Mouse (Mus musculus): ENCODE data around the gene Asb11. TPM values are rescaled to one million over a fixed set of nuclear protein-coding genes. Genes with fewer than 3 reads are reported as not detected.

The Asb11 gene
- polyA plus RNA-seq, 1 experiment from 2014 or later: 63.3 TPM

DNA sequence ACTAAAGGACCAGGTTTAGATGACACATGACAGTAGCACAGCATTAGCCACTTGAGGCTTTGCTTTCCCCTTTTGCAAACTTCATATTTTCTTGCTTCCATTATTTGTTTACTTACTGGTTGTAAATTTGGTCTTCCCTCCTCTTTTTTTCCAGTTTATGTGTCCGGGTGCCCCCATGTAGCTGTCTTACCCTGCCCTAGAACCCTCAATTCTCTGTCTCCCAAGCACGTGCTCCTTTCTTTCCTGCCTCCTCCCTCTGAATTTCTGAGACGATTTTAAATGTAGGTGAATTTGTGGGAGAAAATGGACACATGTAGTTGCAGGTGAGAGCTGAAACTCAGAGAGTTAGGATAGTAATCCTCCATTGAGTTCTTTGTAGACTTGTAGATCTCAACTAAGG is 16.3 kb upstream of the Asb11 start:
- Histone ChIP-seq H3K4me1 (replicated peaks) (peaks cover 7% of the 10 kb centered on the region), H3K9me3 (replicated peaks) (no peaks in the 10 kb centered on the region), H3K27me3 (no peaks in the 10 kb centered on the region), H3K27ac (no peak overlapping the region), H3K4me3 (peak overlapping the region; percentile 64), H3K9ac (peak overlapping the region; percentile 65), H3K4me2 (peak overlapping the region; percentile 57), H3K36me3 (peaks cover 10% of the 10 kb centered on the region)
- 32% methylated on average over 3 of the region's 3 CpGs for WGBS
- ATAC-seq (replicated peaks; ENCODE audit: insufficient number of reproducible peaks, insufficient read depth, low FRiP score, low read depth): no peak

DNA sequence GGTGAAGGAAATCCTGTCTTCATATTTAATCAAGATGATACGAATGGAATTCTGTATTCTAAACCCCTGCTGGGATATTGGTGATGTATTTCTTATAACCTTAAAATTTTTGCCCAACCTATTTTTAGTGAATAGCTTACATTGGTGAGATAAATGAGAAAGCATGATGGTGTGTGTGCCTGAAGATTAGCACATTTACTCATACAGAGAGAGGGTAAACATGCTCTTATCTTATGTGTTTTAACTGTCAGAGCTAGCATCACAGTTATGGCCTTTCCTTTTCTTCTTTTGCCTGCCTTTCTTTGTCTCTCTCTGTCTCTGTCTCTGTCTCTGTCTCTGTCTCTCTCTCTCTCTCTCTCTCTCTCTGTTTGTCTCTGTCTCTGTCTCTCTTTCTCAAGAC is 12.0 kb upstream of the Asb11 start:
- H3K27ac ChIP-seq: no peak overlapping the region
- no peaks in the 10 kb centered on the region for H3K27me3 ChIP-seq
- H3K36me3 ChIP-seq: peaks cover 10% of the 10 kb centered on the region
- no peak overlapping the region for H3K4me3 ChIP-seq
- no peak overlapping the region for H3K9ac ChIP-seq
- no peaks in the 10 kb centered on the region for H3K9me3 ChIP-seq (replicated peaks)
- no peak overlapping the region for H3K4me2 ChIP-seq
- 69% methylated on average over 1 of the region's 1 CpGs for WGBS
- ATAC-seq (replicated peaks; ENCODE audit: insufficient number of reproducible peaks, insufficient read depth, low FRiP score, low read depth): no peak
- peaks cover 7% of the 10 kb centered on the region for H3K4me1 ChIP-seq (replicated peaks)

DNA sequence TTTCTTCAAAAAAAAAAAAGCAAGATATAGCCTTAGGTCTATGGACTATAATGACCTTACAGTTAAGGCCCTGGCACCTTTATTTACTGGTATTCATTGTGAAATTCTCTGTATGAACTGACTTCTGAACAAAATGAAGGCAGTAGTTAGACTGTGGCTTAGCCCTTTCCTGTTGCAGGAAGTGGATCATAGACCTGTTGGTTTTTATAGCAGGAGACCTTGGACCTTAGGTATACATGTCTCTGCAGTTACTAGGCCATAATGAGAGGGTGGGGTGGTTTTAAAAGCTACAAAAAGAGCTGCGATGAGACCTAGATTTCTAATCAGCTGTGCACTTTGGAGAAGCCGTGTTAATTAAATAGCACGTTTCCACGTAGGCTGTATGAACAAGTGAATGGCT is 9.5 kb upstream of the Asb11 start:
- H3K4me1 ChIP-seq (replicated peaks): no peaks in the 10 kb centered on the region
- peaks cover 22% of the 10 kb centered on the region for H3K36me3 ChIP-seq
- H3K4me3 ChIP-seq: no peak overlapping the region
- no peaks in the 10 kb centered on the region for H3K9me3 ChIP-seq (replicated peaks)
- no peak overlapping the region for H3K27ac ChIP-seq
- 81% methylated on average over 4 of the region's 4 CpGs for WGBS
- H3K9ac ChIP-seq: no peak overlapping the region
- no peak overlapping the region for H3K4me2 ChIP-seq
- H3K27me3 ChIP-seq: no peaks in the 10 kb centered on the region
- ATAC-seq (replicated peaks; ENCODE audit: insufficient number of reproducible peaks, insufficient read depth, low FRiP score, low read depth): no peak

DNA sequence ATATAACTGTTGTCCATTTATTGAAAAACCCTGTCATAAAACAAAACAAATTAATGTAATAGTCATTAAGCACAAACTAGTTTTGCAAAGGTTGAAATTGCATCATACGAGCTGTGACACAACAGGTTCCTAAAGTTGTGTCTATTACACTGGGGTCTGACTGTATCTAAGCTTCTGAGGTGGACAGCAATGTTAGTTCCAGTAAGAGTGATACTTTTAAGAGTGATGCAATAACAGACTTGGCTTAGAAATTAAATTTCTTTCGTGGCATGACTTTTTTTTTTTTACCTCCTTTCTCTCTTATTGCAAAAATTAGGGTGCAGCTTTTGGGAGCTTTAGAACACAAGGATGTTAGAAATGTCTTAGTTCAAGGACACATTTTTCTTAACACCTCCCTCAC is 8.6 kb upstream of the Asb11 start:
- no peak for ATAC-seq (replicated peaks; ENCODE audit: insufficient number of reproducible peaks, insufficient read depth, low FRiP score, low read depth)
- Histone ChIP-seq H3K27me3 (no peaks in the 10 kb centered on the region), H3K4me1 (replicated peaks) (no peaks in the 10 kb centered on the region), H3K4me2 (no peak overlapping the region), H3K9me3 (replicated peaks) (no peaks in the 10 kb centered on the region), H3K27ac (no peak overlapping the region), H3K9ac (no peak overlapping the region), H3K4me3 (no peak overlapping the region), H3K36me3 (peaks cover 17% of the 10 kb centered on the region; the same call in 1 of the 2 replicates)
- 80% methylated on average over 2 of the region's 2 CpGs for WGBS

DNA sequence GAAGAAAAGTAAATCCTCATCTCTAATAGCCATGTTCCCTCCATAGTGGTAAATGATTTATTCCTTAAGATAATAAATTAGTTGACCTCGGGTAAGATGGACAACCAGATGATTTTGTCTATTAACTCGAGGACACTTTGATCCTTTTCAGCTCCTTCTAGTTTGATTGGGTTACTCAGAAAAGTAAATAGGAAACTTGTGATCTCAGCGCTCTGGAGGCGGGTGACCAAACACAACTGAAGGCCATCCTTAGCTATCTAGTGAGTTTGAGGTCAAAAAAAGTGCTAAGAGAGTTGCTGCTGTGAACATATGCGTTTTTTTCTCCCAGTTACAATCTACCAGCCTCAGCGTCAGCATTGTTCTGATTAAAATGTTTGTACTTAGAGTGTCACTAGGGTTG is 6.2 kb upstream of the Asb11 start:
- Histone ChIP-seq H3K4me1 (replicated peaks) (no peaks in the 10 kb centered on the region), H3K27ac (no peak overlapping the region), H3K4me2 (no peak overlapping the region), H3K4me3 (no peak overlapping the region), H3K9ac (no peak overlapping the region), H3K27me3 (no peaks in the 10 kb centered on the region), H3K36me3 (peaks cover 12% of the 10 kb centered on the region; the same call in 1 of the 2 replicates), H3K9me3 (replicated peaks) (no peaks in the 10 kb centered on the region)
- no peak for ATAC-seq (replicated peaks; ENCODE audit: insufficient number of reproducible peaks, insufficient read depth, low FRiP score, low read depth)
- 84% methylated on average over 6 of the region's 6 CpGs for WGBS

DNA sequence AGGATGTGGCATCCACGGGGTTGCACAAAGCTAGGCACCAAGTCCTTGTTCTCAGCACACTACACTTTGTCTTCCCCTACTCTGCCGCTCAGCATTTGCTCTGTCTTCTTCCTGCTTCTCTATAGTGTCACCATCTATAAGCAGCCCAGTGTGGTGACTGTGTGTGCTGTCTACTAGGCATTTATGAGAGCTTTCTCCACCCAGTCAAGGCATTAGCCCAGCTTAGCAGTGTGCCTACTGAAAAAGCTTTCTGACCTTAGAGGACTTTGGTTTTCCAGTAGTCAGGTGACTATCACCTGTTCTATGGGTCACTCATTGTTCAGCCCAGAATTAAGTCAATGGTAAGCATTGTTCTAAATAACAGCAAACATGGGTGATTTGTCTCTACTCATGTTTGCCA is 5.7 kb upstream of the Asb11 start:
- WGBS: 81% methylated on average over 2 of the region's 2 CpGs
- no peak for ATAC-seq (replicated peaks; ENCODE audit: insufficient number of reproducible peaks, insufficient read depth, low FRiP score, low read depth)
- Histone ChIP-seq H3K9me3 (replicated peaks) (no peaks in the 10 kb centered on the region), H3K4me3 (no peak overlapping the region), H3K4me1 (replicated peaks) (no peaks in the 10 kb centered on the region), H3K9ac (no peak overlapping the region), H3K27me3 (no peaks in the 10 kb centered on the region), H3K36me3 (peaks cover 12% of the 10 kb centered on the region; the same call in 1 of the 2 replicates), H3K27ac (no peak overlapping the region), H3K4me2 (no peak overlapping the region)

DNA sequence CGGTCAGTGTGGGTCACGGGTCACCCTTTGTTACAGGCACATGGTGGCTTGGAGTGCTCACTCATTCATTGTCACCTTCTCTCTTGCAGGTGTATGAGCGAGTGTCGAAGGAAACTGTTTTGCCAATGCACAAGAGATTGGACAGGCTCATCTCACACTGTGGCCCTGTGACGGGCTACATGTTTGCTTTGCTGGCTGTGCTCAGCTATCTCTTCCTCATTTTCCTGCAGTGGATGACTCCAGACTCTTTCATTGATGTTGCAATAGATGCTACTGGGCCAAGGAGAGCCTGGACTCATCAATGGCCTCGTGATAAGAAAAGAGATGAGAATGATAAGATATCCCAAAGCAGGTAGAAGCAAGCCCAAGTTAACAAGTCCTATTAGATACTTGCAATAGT is 5.3 kb upstream of the Asb11 start:
- Histone ChIP-seq H3K27ac (no peak overlapping the region), H3K4me2 (no peak overlapping the region), H3K27me3 (no peaks in the 10 kb centered on the region), H3K36me3 (peaks cover 12% of the 10 kb centered on the region; the same call in 1 of the 2 replicates), H3K4me3 (no peak overlapping the region), H3K4me1 (replicated peaks) (no peaks in the 10 kb centered on the region), H3K9me3 (replicated peaks) (no peaks in the 10 kb centered on the region), H3K9ac (no peak overlapping the region)
- no peak for ATAC-seq (replicated peaks; ENCODE audit: insufficient number of reproducible peaks, insufficient read depth, low FRiP score, low read depth)
- 82% methylated on average over 6 of the region's 6 CpGs for WGBS

DNA sequence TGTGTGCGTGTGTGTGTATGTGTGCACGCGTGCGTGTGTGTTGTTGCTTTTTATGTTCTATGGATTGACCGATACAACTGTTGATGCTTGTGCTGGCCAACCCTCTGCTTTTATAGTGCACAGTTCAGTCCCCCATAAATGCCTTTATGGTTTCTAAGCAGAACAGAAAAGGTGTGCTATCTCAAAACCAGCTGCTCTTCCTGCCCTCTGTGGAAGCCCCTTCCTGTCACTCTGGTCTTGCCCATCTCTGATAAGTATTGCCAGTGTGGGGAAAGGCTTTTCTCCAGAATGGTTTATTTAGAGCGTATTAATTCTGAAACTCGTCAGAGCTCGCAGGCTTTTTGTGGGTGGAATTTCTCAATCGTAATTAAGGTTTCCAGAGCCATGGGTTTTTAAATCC is 4.1 kb upstream of the Asb11 start:
- ATAC-seq (replicated peaks; ENCODE audit: insufficient number of reproducible peaks, insufficient read depth, low FRiP score, low read depth): no peak
- no peak overlapping the region for H3K4me3 ChIP-seq
- H3K36me3 ChIP-seq: peaks cover 12% of the 10 kb centered on the region; the same call in 1 of the 2 replicates
- no peak overlapping the region for H3K9ac ChIP-seq
- H3K27me3 ChIP-seq: no peaks in the 10 kb centered on the region
- no peak overlapping the region for H3K27ac ChIP-seq
- H3K9me3 ChIP-seq (replicated peaks): no peaks in the 10 kb centered on the region
- no peak overlapping the region for H3K4me2 ChIP-seq
- no peaks in the 10 kb centered on the region for H3K4me1 ChIP-seq (replicated peaks)
- 92% methylated on average over 9 of the region's 9 CpGs for WGBS

DNA sequence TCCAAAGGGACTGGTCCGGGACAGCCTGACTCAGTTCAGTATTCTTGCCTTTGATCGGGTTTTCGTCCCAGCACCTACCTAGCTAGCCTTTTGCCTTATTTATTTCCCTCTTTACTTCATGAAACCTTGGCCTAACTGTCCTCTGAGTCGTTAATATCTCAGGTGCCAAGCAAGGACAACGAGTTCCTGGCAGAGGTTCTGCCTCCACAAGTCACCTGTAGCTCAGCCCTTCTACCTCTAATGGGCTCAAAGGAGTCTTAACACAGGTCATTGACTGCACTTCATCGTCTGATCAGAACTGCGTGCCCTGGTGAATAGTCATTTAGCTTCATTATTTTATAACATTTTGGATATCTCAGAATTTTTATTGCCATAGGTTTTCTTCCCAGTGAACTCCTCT is 2.7 kb downstream of the Asb11 start:
- Histone ChIP-seq H3K36me3 (no peaks in the 10 kb centered on the region), H3K4me1 (replicated peaks) (no peaks in the 10 kb centered on the region; the same call in 1 of the 2 replicates), H3K9ac (no peak overlapping the region), H3K4me3 (peak overlapping the region; percentile 11; the same call in 1 of the 2 replicates), H3K4me2 (peak overlapping the region; percentile 41), H3K27ac (peak overlapping the region; percentile 85), H3K9me3 (replicated peaks) (no peaks in the 10 kb centered on the region), H3K27me3 (no peaks in the 10 kb centered on the region)
- 79% methylated on average over 7 of the region's 7 CpGs for WGBS
- ATAC-seq (replicated peaks; ENCODE audit: insufficient number of reproducible peaks, insufficient read depth, low FRiP score, low read depth): no peak

DNA sequence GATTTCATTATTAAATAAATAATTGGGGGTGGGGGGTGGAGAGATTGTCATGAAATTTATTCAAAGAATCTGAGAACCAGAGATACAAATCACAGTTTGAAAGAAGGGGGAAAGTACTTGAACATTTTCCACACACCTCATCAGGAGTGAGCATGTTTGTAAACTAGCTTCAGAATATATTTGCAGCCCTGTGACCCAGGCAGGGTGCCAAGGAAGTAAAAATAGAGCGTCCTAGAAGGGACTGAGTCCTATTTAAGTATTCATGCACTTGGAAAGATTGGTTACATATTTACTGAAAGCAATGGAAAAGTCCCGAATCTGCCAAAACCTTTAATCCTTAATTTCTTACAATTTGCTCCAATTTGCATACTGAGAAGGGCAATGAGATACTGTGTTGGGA is 3.3 kb downstream of the Asb11 start:
- Histone ChIP-seq H3K27me3 (no peaks in the 10 kb centered on the region), H3K4me2 (peak overlapping the region; percentile 41), H3K27ac (peak overlapping the region; percentile 85), H3K36me3 (no peaks in the 10 kb centered on the region), H3K9me3 (replicated peaks) (no peaks in the 10 kb centered on the region), H3K4me3 (no peak overlapping the region), H3K9ac (no peak overlapping the region), H3K4me1 (replicated peaks) (no peaks in the 10 kb centered on the region; the same call in 1 of the 2 replicates)
- ATAC-seq (replicated peaks; ENCODE audit: insufficient number of reproducible peaks, insufficient read depth, low FRiP score, low read depth): 0 out of 2 replicates have a peak, but pooled peaks have one; percentile 60
- 36% methylated on average over 2 of the region's 2 CpGs for WGBS

DNA sequence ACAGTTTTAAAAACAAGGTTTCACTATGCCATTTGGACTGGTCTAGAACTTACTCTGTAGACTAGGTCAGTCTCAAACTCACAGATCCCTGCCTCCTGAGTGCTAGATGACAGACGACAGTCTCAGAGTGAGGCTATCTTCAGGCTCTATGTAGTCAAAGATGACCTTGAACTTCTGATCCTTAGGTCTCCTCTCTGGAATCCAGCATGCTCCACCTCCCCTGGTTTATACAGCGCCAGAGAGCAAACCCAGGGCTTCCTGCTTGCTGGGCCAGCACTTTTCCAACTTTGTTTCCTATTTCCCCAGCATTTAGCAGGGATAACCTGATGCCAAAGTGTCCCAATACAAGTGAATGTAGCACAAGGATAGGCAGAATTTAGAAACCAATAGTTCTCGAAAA is 3.9 kb downstream of the Asb11 start:
- H3K36me3 ChIP-seq: no peaks in the 10 kb centered on the region
- no peak overlapping the region for H3K4me3 ChIP-seq
- no peaks in the 10 kb centered on the region for H3K27me3 ChIP-seq
- WGBS: 55% methylated on average over 3 of the region's 3 CpGs
- peak overlapping the region; percentile 33; the same call in 1 of the 2 replicates for H3K4me2 ChIP-seq
- H3K9me3 ChIP-seq (replicated peaks): no peaks in the 10 kb centered on the region
- H3K4me1 ChIP-seq (replicated peaks): no peaks in the 10 kb centered on the region; the same call in 1 of the 2 replicates
- H3K9ac ChIP-seq: no peak overlapping the region
- H3K27ac ChIP-seq: peak overlapping the region; percentile 85
- ATAC-seq (replicated peaks; ENCODE audit: insufficient number of reproducible peaks, insufficient read depth, low FRiP score, low read depth): no peak; the same call in 1 of the 2 replicates

DNA sequence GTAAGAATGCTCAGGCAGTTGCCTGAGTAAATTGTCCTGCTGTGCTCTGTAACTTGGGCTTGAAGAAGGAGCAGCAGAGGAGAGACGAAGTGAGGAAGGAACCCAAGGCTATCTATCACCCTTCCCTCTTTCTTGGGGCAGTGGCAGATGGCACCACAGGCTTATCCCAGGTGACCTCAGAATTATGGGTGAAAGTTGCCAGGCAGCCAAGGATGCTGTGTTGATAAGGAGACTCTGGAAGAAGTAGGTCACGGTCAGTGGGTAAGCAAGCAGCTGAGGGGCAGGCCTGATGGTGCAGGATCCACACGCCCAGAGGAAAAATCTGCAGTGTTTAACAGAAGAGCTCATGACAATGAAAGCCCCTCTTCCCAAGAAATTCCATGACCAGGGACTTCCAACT is 4.5 kb downstream of the Asb11 start:
- no peak for ATAC-seq (replicated peaks; ENCODE audit: insufficient number of reproducible peaks, insufficient read depth, low FRiP score, low read depth)
- Histone ChIP-seq H3K9ac (no peak overlapping the region), H3K36me3 (no peaks in the 10 kb centered on the region), H3K27ac (peak overlapping the region; percentile 85), H3K4me1 (replicated peaks) (no peaks in the 10 kb centered on the region; the same call in 1 of the 2 replicates), H3K9me3 (replicated peaks) (no peaks in the 10 kb centered on the region), H3K4me3 (no peak overlapping the region), H3K27me3 (no peaks in the 10 kb centered on the region), H3K4me2 (no peak overlapping the region)
- WGBS: 56% methylated on average over 3 of the region's 3 CpGs
